Mouse (Mus musculus) heart, embryonic 10.5 days (tissue): ENCODE results near the gene Rabep2. TPM values are rescaled to one million over a fixed set of nuclear protein-coding genes. Genes with fewer than 3 reads are reported as not detected.

Experiments
- DNase-seq: peaks from one replicate; pipeline ENCODE4 v3.0.0-alpha.2; 2017; ENCODE audit warnings: low spot score
- H3K27ac ChIP-seq: fragments of 300-500 bp; sonication (generic); 2 replicates; pipeline ENCODE4 v1.5.1; 2016; ENCODE audit warnings: mild to moderate bottlenecking
- H3K27me3 ChIP-seq: fragments of 300-500 bp; sonication (generic); 2 replicates; pipeline ENCODE4 v1.6.1; 2016; ENCODE audit warnings: mild to moderate bottlenecking; ENCODE audit not compliant: poor library complexity, insufficient read depth, severe bottlenecking
- H3K36me3 ChIP-seq: fragments of 300-500 bp; sonication (generic); 2 replicates; pipeline ENCODE4 v1.6.1; 2016; ENCODE audit warnings: mild to moderate bottlenecking, moderate library complexity
- H3K4me1 ChIP-seq: fragments of 300-500 bp; sonication (generic); 2 replicates; pipeline ENCODE4 v1.6.1; 2016; ENCODE audit warnings: mild to moderate bottlenecking
- H3K4me3 ChIP-seq: fragments of 300-500 bp; sonication (generic); 2 replicates; pipeline ENCODE4 v1.5.1; 2016; ENCODE audit warnings: mild to moderate bottlenecking, moderate library complexity
- H3K9me3 ChIP-seq: fragments of 300-500 bp; sonication (generic); 2 replicates; pipeline ENCODE4 v1.6.1; 2016; ENCODE audit warnings: mild to moderate bottlenecking, moderate library complexity
- WGBS: fragments of 180-500 bp; shearing (Covaris S2); methylation state at CpG from one replicate; pipeline ENCODE4 v1.1.7; 2016; 5-methylcytosine and 5-hydroxymethylcytosine counted together
- polyA plus RNA-seq: library from polyadenylated mRNA; unstranded; fragments of >200 nt; fragmentation: Nextera tagmentation; extraction: Ambion mirVana; gene quantifications from 2 replicates; pipeline ENCODE4 v1.2.1, GENCODE M21; 2016

Gene Rabep2
- polyA plus RNA-seq, 1 experiment from 2014 or later, result 25.8 TPM

- Histone ChIP-seq H3K4me3 (no peak overlapping the region), H3K4me1 (no peaks in the 10 kb centered on the region), H3K36me3 (peaks cover 74% of the 10 kb centered on the region), H3K27ac (no peak overlapping the region), H3K27me3 (no peaks in the 10 kb centered on the region), H3K9me3 (no peaks in the 10 kb centered on the region)
- WGBS, result 94% methylated on average over 10 of the region's 10 CpGs
- DNase-seq, result no peak
Measured at GRCm38 (mm10) chr7:126443997-126444396, 15.4 kb downstream of the Rabep2 start.

GRCm38 (mm10) chr7:126444536-126444935 lies 16.0 kb downstream of the Rabep2 start:
- DNase-seq, result no peak
- WGBS, result 87% methylated on average over 9 of the region's 9 CpGs
- no peaks in the 10 kb centered on the region for H3K27me3 ChIP-seq
- no peak overlapping the region for H3K4me3 ChIP-seq
- H3K9me3 ChIP-seq, result no peaks in the 10 kb centered on the region
- no peak overlapping the region for H3K27ac ChIP-seq
- no peaks in the 10 kb centered on the region for H3K4me1 ChIP-seq
- H3K36me3 ChIP-seq, result peaks cover 74% of the 10 kb centered on the region

- no peak for DNase-seq
- Histone ChIP-seq H3K9me3 (no peaks in the 10 kb centered on the region), H3K27me3 (no peaks in the 10 kb centered on the region), H3K4me1 (no peaks in the 10 kb centered on the region; the same call in 1 of the 2 replicates), H3K36me3 (peaks cover 74% of the 10 kb centered on the region), H3K27ac (no peak overlapping the region), H3K4me3 (no peak overlapping the region)
- 93% methylated on average over 15 of the region's 15 CpGs for WGBS
Measured at GRCm38 (mm10) chr7:126445104-126445815, 16.7 kb downstream of the Rabep2 start.

- Histone ChIP-seq H3K9me3 (no peaks in the 10 kb centered on the region), H3K27ac (no peak overlapping the region), H3K4me3 (no peak overlapping the region), H3K27me3 (no peaks in the 10 kb centered on the region), H3K4me1 (no peaks in the 10 kb centered on the region; the same call in 1 of the 2 replicates), H3K36me3 (peaks cover 74% of the 10 kb centered on the region)
- DNase-seq, result no peak
- 92% methylated on average over 21 of the region's 21 CpGs for WGBS
Measured at GRCm38 (mm10) chr7:126446217-126446616, 17.7 kb downstream of the Rabep2 start.

GRCm38 (mm10) chr7:126448481-126448880 lies 19.9 kb downstream of the Rabep2 start:
- H3K36me3 ChIP-seq, result peaks cover 57% of the 10 kb centered on the region
- no peak for DNase-seq
- no peaks in the 10 kb centered on the region; the same call in 1 of the 2 replicates for H3K4me1 ChIP-seq
- H3K9me3 ChIP-seq, result no peaks in the 10 kb centered on the region
- no peaks in the 10 kb centered on the region for H3K27me3 ChIP-seq
- H3K27ac ChIP-seq, result no peak overlapping the region
- no peak overlapping the region for H3K4me3 ChIP-seq
- 88% methylated on average over 19 of the region's 19 CpGs for WGBS

GRCm38 (mm10) chr7:126449991-126450390 lies 21.4 kb downstream of the Rabep2 start:
- no peak overlapping the region for H3K27ac ChIP-seq
- no peak for DNase-seq
- H3K27me3 ChIP-seq, result no peaks in the 10 kb centered on the region
- peaks cover 46% of the 10 kb centered on the region for H3K36me3 ChIP-seq
- WGBS, result 87% methylated on average over 18 of the region's 18 CpGs
- no peaks in the 10 kb centered on the region for H3K9me3 ChIP-seq
- H3K4me3 ChIP-seq, result no peak overlapping the region
- no peaks in the 10 kb centered on the region; the same call in 1 of the 2 replicates for H3K4me1 ChIP-seq

GRCm38 (mm10) chr7:126450641-126451040 lies 22.1 kb downstream of the Rabep2 start:
- WGBS, result 86% methylated on average over 6 of the region's 6 CpGs
- peaks cover 40% of the 10 kb centered on the region for H3K36me3 ChIP-seq

GRCm38 (mm10) chr7:126452244-126452643 lies 23.7 kb downstream of the Rabep2 start:
- no peaks in the 10 kb centered on the region for H3K27me3 ChIP-seq
- no peaks in the 10 kb centered on the region for H3K9me3 ChIP-seq
- peaks cover 24% of the 10 kb centered on the region; the same call in 1 of the 2 replicates for H3K36me3 ChIP-seq
- H3K27ac ChIP-seq, result no peak overlapping the region
- peaks cover 8% of the 10 kb centered on the region for H3K4me1 ChIP-seq
- no peak for DNase-seq
- H3K4me3 ChIP-seq, result no peak overlapping the region
- WGBS, result 89% methylated on average over 3 of the region's 3 CpGs

More at GRCm38 (mm10) chr7:126450641-126451040, 22.1 kb downstream of the Rabep2 start:
- Histone ChIP-seq H3K27me3 (no peaks in the 10 kb centered on the region), H3K27ac (no peak overlapping the region), H3K4me3 (no peak overlapping the region), H3K4me1 (no peaks in the 10 kb centered on the region; the same call in 1 of the 2 replicates), H3K9me3 (no peaks in the 10 kb centered on the region)
- DNase-seq, result no peak

GRCm38 (mm10) chr7:126453861-126454260 lies 25.3 kb downstream of the Rabep2 start:
- peaks cover 15% of the 10 kb centered on the region for H3K4me1 ChIP-seq
- H3K36me3 ChIP-seq, result 0 out of 2 replicates have a peak, but pooled peaks cover 8% of the 10 kb centered on the region
- H3K4me3 ChIP-seq, result no peak overlapping the region
- 79% methylated on average over 7 of the region's 7 CpGs for WGBS
- no peaks in the 10 kb centered on the region for H3K9me3 ChIP-seq
- H3K27ac ChIP-seq, result no peak overlapping the region
- DNase-seq, result no peak
- H3K27me3 ChIP-seq, result no peaks in the 10 kb centered on the region

GRCm38 (mm10) chr7:126455242-126455641 lies 26.7 kb downstream of the Rabep2 start:
- DNase-seq, result no peak
- Histone ChIP-seq H3K27ac (no peak overlapping the region), H3K27me3 (no peaks in the 10 kb centered on the region), H3K4me1 (peaks cover 24% of the 10 kb centered on the region), H3K4me3 (no peak overlapping the region), H3K36me3 (0 out of 2 replicates have a peak, but pooled peaks cover under 1% of the 10 kb centered on the region), H3K9me3 (no peaks in the 10 kb centered on the region)
- 70% methylated on average over 2 of the region's 2 CpGs for WGBS

GRCm38 (mm10) chr7:126456382-126457266 lies 28.1 kb downstream of the Rabep2 start:
- H3K9me3 ChIP-seq, result no peaks in the 10 kb centered on the region

GRCm38 (mm10) chr7:126458225-126458624 lies 29.7 kb downstream of the Rabep2 start:
- peaks cover 48% of the 10 kb centered on the region for H3K4me1 ChIP-seq
- no peak for DNase-seq
- H3K9me3 ChIP-seq, result no peaks in the 10 kb centered on the region
- peak overlapping the region; percentile 60; the same call in 1 of the 2 replicates for H3K27ac ChIP-seq
- peaks cover 11% of the 10 kb centered on the region; the same call in 1 of the 2 replicates for H3K27me3 ChIP-seq
- H3K4me3 ChIP-seq, result no peak overlapping the region
- WGBS, result 68% methylated on average over 5 of the region's 5 CpGs
- no peaks in the 10 kb centered on the region for H3K36me3 ChIP-seq

More at GRCm38 (mm10) chr7:126456382-126457266, 28.1 kb downstream of the Rabep2 start:
- Histone ChIP-seq H3K36me3 (no peaks in the 10 kb centered on the region), H3K4me3 (no peak overlapping the region), H3K27ac (no peak overlapping the region), H3K27me3 (peaks cover 8% of the 10 kb centered on the region; the same call in 1 of the 2 replicates), H3K4me1 (peaks cover 32% of the 10 kb centered on the region)
- WGBS, result 70% methylated on average over 17 of the region's 17 CpGs
- no peak for DNase-seq
